Mouse (Mus musculus) lung, adult 18-20 months (tissue): ENCODE measurements around the gene Men1.
"Not testable (repeated sequence)": the region's sequence is repeated elsewhere in the genome, so short reads cannot be mapped to it uniquely, and the experiment has no call there.

Experiments
- DNase-seq, 2 experiments: peaks; one replicate each; pipeline ENCODE4 v3.0.0; 2022; ENCODE audit warnings: mixed read lengths in 2 of 2

Men1 gene

DNA sequence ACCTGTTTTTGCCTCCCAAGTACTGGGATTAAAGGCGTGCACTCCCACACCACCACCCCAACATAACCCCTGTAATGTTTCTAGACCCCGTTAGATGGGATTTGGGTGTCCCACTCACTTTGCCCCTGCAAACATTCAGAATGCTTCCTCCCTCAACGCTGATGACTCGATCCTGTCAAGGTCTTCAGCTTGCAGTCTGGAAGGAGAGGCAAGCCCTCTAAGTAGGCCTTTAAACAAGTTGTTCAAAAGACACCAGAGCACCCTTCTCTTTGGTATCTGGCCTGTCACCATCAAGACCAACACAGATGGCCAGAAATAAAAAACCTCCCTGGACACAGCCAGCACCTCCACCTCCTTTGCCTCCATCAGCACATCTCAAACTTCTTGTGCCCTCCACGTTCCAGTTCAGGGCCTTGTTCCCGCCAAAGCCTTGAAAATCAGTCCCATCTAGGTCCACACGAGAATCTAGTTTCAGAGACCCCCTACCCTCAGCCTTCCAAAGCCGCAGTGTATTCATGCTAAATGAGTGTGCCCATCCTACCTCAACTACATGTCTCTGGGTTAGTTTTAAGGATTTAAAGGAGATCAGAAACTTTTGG, 29.2 kb upstream of the Men1 start:
- no peak for DNase-seq

DNA sequence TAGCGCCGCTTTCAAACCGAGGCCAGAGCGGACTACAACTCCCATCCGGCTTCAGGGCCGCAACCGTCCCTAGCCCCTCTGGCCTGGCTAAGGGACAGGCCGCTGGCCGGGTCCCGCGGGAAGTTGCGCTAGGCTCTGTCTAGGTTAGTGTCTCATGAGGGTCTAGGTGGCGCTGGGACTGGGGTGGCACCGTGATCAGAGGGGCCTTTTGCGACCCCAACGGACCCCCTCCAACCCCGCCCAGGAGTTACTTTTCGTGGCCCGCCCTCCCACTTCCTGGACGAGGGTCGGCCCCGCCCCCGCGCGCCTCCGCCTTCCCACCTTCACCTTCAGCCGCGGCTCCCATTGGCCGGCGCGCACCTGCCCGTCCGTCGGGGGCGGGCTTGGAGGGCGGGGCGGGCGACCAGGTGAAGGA, 28.6 kb upstream of the Men1 start, which contains the start of gene Cdc42bpg:
Gene Cdc42bpg (plus strand): TSS at position 320 of the 415 bp plus-strand sequence.
- peak; percentile 93 to 95 for DNase-seq

DNA sequence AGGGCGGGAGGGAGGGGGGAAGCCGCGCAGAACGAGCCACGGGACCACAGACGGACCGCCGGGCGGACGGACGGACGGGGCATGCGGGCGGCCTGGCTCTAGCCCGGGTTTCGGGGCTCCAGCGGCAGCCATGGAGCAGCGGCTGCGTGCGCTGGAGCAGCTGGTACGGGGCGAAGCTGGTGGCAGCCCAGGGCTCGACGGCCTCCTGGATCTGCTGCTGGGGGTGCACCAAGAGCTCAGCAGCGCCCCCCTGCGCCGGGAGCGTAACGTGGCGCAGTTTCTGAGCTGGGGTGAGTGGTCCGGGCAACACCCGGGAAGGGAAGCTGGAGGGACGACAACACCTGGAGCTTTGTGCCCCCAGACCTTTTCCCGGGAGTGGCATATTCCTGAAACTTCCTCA, 28.2 kb upstream of the Men1 start:
- peak; percentile 84 to 89 for DNase-seq

DNA sequence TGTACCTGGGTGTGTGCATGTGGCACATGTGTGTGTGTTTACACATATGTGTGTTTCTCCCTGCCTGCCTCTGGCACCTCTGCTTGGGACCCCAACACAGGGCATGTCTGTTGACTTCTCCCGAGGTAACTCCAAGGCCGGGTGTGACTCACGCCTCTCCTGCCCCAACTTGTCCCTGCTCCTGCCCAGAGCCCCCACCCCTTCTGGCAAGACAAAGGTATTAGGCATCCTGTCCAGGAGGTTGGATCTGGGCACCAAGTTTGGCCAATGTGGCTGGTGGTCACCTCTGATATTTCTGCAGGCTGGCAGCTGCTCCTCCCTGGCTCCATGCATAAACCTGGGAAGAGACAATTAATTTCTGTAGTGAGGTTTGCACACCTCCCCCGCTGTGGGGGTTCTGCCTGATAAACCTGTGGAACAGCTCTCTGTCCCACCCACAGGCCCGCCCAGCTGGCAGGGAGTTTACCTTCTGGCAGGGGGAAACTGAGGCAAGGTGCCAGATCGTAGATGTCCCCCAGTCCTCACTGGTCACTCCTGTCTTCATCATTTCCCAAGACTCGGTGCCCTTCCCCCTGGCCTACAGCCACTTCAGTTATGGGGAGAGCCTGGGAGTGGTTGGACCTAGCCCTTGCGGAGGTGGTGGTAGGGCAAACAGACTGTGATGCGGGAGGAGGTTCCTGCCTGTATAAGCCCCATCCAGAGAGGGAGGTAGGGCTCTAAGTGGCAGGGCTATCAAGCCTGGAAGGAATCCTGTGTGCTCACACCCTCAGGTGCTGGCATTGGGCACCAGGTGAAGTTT, 26.8 kb upstream of the Men1 start:
- DNase-seq, result peak; percentile 82 to 89

DNA sequence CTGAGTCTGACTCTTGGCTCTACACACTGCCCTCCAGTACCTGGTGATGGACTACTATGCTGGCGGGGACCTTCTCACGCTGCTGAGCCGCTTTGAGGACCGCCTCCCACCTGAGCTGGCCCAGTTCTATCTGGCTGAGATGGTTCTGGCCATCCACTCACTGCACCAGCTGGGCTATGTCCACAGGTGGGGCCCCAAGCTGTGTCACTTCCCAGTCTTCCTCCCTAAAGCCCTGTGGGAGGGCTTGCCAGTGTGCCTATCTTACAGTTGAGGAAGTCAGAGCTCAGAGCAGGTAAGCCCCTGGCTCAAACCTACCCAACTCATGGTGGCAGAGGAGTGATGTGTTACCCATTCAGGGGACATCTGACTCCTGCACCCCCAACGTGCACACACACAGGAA, 24.6 kb upstream of the Men1 start:
- no peak for DNase-seq

DNA sequence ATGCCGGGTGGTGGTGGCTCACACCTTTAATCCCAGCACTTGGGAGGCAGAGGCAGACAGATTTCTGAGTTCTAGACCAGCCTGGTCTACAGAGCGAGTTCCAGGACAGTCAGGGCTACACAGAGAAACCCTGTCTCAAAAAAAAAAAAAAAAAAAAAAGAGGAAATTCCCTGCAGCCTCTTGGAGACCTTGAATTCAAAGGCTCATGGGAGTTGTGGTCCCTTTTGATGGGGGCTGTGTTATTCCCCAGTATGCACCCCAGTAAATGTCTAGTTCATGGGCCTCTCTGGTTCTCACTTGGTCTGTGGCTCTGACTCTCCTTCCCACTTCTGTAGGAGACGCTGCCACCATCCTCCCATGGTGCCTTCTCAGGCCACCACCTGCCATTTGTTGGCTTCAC, 23.0 kb upstream of the Men1 start:
- DNase-seq, result not testable (repeated sequence)

DNA sequence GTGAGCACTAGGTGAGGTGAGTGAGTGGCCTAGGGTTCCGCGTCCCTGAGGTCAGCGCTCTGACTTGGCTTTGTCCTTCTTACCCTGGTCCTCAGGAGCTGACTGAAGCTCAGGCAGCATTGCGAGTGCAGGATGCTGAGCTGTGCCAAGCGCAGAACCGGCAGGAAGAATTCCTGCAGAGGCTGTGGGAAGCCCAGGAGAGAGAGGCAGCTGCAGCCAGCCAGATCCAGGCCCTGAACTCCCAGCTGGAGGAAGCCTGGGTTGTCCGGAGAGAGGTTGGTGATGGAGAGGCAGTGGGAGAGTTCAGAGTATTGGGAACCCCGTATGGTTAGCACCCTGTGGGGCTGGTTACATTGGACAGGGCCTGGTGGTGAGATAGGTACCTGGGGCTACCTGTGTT, 21.0 kb upstream of the Men1 start:
- DNase-seq, result no peak

DNA sequence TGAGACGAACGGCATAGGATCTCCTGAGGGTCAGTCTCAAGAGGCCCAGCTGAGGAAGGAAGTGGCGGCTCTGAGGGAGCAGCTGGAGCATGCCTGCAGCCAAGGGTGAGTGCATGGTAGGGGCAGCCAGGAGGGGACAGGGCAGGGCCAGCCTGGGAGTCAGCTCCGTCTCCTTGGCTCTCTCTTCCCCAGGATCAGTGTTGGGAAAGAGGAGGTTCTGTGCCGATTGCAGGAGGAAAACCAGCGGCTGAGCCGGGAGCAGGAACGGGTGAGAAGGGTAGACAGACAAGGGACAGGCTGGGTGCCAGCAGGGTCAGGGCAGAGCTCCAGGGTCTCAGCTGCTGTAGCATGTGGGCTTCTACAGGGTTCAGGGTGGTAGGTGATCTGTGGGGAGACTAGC, 20.3 kb upstream of the Men1 start:
- DNase-seq, result peak; percentile 59 to 64

DNA sequence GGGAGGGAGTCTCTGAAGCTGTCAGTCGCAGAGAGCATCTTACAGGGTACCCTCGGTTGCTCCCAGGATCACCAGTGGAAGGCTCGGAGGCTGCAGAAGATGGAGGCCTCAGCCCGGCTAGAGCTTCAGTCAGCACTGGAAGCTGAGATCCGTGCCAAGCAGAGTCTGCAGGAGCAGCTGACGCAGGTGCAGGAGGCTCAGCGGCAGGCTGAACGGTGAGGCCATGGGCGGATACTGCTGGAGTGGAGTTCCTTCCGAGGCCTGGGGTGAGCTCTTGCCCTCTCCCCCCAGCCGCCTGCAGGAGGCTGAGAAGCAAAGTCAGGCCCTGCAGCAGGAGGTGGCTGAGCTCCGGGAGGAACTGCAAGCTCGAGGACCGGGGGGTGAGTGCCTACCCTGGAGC, 19.2 kb upstream of the Men1 start:
- DNase-seq, result no peak

DNA sequence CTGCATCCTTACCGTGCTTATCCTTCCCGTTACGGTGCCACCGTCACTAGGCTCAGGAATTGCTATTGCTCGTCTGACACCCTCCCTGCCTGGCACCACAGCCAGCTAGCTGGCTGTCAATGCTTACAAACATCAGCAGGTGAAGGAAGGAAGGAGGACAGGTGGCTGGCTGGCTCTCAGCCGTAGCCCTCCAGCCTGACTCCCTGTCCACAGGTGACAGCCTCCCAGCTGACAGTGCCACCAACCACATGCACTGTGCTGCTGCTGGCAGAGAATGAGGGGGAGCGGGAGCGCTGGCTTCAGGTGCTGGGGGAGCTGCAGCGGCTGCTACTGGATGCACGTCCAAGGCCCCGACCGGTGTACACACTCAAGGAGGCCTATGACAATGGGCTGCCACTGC, 16.6 kb upstream of the Men1 start:
- DNase-seq, result no peak

DNA sequence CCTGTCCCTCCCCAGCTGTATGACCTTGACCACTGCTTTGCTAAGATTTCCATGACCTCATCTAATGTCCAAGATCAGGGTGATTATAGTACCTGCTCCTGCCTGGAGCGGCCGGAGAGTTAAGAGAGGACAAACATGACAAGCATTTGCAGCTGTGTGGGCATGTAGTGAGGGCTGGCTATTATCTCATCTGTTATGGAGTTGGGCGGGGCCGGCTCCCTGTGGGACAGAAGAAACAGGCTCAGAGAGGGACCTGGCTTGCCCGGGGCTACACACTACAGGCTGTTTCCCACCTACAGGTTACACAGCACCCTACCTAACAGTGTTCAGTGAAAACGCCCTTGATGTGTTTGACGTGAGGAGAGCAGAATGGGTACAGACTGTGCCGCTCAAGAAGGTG, 13.4 kb upstream of the Men1 start:
- no peak for DNase-seq

DNA sequence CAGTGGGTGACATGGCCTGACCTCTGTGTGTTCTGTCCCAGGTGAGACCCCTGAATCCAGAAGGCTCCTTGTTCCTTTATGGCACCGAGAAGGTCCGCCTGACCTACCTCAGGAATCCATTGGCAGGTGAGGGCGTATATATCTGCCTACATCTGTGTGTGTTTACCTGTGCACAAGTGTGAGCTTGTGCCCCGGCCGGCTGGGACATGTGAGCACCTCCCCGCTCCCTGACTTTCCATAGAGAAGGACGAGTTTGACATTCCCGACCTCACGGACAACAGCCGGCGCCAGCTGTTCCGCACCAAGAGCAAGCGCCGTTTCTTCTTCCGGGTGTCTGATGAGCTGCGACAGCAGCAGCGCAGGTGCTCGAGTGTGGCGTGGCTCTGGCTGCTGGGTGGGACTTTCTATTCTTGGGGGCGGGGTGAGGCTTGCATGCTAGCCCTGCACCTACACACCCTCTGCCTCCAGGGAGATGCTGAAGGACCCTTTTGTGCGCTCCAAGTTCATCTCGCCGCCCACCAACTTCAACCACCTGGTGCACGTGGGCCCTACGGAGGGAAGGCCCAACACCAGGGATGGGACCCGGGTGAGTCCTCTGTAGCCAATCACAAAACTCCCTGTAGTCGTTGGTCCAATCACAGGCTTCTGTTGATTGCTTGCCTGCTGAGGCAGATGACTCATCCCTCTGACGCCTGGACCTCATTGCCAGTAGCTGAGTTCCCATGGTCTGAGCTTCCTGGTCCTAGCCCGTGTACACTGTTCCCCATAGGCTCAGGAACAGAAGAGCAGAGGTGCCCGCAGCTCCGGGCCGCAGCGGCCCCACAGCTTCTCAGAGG, 12.8 kb upstream of the Men1 start:
- peak in 1 of 2 experiments; percentile 60 for DNase-seq

DNA sequence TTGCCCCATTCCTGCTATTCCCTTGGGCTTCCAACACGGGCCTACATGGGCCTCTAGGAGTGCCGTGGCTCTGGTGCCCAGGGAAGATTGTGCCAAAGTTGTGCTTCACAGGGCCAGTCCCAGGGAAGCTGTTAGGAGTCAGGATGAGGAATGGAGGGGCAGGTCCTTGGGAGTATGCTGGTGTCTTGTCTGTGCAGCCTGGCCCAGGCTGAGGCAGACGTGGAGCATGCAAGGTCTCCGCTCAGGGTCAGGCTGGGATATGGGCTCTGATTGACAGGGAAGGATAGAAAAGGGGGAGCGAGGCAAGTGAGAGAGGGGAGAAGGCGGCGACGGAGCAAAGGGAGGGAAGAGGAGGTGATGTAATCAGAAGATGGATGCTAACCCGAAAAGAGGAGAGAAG, 10.0 kb upstream of the Men1 start:
- DNase-seq, result no peak

DNA sequence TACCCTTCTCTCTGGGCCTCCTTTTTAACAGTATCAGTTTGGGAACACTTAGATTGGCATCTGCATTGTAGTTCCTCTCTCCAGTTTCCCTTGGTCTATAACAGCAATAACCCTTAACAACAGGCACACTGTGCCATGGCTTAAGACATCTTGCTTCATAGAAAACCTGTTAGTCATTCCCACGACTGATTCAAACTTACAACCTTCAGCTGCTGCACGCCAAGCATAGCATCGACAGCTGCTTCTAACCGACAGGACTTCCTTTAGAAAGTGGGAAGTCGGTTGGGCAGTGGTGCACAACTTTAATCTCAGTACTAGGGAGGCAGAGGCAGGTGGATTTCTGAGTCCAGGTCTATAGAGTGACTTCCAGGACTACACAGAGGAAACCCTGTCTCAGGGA, 3.6 kb upstream of the Men1 start:
- no peak for DNase-seq

DNA sequence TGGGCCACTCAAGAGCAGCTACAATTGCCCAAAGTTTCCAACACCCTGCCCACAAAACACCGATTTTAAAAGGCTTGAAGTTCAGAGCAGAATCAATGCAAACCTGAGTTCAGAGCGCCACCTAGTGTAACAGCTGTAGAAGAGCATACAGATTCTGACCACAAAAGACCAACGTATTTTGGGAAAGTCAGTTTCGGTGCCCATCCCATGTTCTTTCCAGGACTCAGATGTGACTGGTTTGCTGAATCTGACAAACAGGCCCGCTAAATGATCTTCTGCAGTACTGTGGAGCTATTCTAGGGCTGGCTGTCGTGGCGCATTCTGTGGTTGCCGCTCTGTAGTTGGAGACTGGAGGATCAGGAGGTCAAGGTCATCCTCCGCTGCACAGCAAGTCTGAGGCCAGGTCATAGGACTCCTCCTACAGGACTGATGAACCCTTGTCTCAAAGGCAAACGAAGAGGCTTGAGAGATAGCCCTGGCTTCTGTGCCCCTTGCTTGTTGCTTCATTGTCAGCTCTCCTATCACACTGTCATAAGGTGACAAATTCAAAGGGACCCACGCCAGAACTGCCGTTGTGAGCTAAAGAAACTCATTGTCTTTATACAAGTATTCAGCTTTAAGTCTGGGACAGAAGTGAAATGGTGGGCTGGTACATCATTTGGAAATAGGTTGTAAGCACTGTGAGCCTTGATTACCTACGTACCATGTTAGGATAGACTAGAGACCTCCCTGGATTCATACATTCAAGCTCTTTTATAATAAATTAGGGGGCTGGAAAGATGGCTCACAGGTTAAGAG, 2.9 kb upstream of the Men1 start:
- peak; percentile 49 to 72 for DNase-seq

DNA sequence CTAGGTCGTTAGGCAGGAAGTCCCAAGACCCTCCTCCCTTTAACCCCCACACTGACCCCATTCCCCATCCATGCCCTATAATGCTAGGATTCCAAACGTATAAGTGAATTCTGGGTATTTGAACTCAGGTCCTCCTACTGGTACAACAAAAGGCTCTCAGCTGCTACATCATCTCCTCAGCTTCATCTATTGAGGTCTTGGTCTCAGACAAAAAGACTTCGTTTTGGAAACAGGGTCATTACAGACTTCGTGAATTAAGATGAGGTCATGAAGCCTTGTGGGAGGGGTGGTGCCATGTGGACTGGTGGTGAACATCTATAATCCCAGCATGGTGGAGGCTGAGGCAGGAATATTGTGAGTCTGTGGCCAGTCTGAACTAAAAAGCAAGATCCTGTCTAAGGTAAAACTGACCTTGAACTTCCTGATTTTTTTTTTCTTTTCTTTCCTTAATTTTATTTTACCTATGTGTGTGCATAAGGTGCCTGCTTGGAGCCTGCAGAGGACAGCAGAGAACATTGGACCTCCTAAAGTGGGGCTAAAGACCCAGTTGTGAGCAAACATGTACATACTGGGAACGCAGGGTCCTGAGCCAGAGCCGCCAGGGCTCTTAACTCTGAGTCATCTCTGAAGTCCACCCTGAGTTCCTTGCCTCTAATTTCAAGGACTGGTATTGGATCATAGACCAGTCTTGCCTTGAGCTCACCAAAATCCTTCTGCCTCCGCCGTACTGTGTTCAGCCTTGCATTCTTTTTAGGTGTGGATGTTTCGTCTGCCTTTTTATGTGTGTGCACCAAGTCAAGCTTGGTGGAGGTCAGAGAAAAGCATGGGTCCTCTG, 801 bp upstream of the Men1 start:
- DNase-seq, result no peak

DNA sequence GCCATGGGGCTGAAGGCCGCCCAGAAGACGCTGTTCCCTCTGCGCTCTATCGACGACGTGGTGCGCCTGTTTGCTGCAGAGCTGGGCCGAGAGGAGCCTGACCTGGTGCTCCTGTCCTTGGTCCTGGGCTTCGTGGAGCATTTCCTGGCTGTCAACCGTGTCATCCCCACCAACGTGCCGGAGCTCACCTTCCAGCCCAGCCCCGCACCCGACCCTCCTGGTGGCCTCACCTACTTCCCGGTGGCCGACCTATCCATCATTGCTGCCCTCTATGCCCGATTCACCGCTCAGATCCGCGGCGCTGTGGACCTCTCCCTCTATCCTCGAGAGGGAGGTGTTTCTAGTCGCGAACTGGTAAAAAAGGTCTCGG, 664 bp downstream of the Men1 start:
- no peak for DNase-seq

DNA sequence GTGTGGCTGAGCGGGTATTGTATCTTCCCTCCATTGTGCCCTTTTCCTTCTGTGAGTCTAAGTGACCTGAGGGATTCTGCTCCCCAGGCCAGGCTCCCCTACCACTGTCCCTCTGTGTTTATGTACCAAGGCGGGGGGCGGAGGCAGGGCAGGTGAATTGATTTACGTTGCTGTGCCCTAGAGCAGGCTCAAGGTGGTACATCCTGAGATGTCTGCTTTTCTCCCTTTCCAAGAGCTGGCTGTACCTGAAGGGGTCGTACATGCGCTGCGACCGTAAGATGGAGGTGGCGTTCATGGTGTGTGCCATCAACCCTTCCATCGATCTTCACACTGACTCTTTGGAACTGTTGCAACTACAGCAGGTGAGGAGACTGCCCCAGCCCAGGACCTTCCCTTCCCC, 2.1 kb downstream of the Men1 start:
- DNase-seq, result no peak

DNA sequence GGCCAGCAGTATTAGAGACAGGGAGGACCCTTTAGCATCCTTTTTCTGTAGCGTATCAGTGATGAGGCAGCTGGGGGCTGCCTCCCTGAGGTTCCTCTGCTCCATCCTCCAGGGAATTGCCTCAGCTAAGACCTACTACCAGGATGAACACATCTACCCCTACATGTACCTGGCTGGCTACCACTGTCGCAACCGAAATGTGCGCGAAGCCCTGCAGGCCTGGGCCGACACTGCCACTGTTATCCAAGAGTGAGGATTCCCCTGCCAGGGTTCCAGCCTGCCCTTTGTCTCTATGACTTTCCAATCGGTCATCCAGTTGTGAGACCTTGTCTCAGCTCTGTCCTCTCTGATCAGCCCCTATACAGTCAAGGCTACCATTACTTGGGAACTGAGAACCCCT, 3.4 kb downstream of the Men1 start:
- no peak for DNase-seq

DNA sequence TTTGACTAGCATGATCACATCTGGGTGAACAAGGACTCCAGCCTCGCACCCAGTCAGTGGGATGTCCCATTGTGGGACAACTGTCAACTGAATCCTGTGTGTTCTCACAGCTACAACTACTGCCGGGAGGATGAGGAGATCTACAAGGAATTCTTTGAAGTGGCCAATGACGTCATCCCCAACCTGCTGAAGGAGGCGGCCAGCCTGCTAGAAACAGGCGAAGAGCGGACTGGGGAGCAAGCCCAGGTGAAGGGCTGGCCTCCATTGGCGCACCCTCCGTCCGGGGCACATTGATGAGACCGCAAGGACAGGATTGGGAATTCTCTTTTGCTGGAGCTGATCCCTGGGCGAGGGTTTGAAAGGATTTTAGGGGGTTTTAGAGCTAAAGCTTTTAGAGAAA, 3.9 kb downstream of the Men1 start:
- no peak for DNase-seq

DNA sequence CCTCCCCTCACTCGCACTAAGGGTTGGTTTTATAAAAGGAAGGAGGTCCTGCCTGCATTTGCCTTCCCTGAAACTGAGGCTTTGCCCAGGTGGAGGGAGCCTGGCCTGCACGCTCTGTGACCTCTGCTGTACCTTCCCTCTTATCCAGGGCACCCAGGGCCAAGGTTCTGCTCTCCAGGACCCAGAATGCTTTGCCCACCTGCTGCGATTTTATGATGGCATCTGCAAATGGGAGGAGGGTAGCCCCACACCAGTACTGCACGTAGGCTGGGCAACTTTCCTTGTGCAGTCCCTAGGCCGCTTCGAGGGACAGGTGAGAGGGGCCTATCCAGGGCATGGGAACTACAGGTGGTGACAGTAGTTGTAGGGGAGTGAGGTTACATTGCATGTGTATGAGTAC, 4.4 kb downstream of the Men1 start:
- DNase-seq, result no peak

DNA sequence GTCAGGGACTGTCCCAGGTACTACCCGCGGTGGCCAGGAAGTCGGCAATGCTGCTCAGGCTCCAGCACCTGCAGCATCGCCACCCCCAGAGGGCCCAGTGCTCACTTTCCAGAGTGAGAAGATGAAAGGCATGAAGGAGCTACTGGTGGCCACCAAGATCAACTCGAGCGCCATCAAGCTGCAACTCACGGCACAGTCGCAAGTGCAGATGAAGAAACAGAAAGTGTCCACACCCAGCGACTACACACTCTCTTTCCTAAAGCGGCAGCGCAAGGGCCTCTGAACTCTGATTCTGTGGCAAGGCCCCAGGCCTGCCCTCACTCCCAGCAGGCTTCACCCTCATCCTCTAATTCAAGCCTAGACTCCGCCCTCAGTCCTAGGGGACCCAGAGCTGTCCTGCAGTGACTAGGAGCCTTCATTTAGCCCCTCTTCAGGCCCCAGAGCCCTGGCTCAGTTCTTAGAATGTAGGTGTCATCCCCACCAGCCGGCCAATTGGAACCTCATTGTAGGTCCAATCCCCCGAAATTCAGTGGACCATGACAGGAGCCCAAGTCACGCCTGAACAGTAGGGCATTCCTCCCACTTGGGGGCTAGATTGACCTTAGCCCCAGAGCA, 5.2 kb downstream of the Men1 start:
- peak; percentile 80 for DNase-seq
